18 mouse cellular contexts compared by ENCODE assay signal in the genomic region with DNA sequence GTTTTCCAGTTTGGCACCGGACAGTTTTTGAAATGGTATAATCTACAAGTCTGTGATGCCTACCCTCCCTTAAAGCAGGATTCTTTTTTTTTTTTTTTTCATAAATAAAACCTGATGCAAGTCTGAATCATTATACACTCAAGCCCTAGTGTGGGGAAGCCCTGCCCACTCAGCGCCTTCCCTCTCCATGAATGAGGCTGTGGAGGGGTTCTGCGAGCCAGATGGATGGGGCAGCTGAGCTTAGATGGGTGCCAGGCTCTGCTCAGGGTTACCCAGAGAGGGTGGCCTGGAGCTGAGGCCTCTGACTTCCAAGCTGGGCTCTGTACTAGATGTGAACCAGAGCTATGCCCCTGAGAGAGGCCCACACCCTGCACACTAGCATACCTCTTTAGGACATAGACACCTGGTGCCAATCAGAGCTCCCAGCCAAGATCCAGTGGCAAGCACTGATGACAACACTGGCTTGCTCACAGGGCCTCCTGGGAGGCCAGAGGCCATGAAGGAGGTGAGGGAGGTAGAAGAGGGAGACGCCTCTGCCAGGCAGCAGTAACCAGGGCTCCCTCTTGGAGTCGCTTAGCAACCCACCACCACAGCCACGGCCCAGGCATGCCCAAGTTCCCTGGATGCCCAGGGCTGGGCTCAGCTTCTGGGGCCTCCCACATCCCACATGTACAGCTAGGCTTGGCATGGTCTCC. TPM values are rescaled to one million over a fixed set of nuclear protein-coding genes. Genes with fewer than 3 reads are reported as not detected.
DNase-seq lines count a peak whose midpoint lies in the region; ATAC-seq lines count a peak whose summit lies in the region.
"Had no signal": no experiment of that assay in that cellular context is flagged by ENCODE, and none has a peak within 500 bp of the region (broad histone marks: within the 10 kb centered on the region; RNA-seq: fewer than 3 reads in every experiment).

No protein-coding gene starts in this region.

- H3K9ac ChIP-seq in hindbrain, embryonic 15.5 days, result no peak overlapping the region
- no peak overlapping the region for H3K9ac ChIP-seq in neural tube, embryonic 15.5 days (replicated peaks)
- H3K9ac ChIP-seq in kidney, embryonic 14.5 days (ENCODE audit: low read depth, low read length), result no peak overlapping the region
- H3K9ac ChIP-seq: heart, embryonic 15.5 days; kidney, embryonic 15.5 days had no signal

- no peaks in the 10 kb centered on the region for H3K36me3 ChIP-seq in hindbrain, embryonic 15.5 days
- H3K36me3 ChIP-seq in hindbrain, embryonic 10.5 days, result no peaks in the 10 kb centered on the region
- no peaks in the 10 kb centered on the region for H3K36me3 ChIP-seq in neural tube, embryonic 15.5 days
- H3K36me3 ChIP-seq in kidney, embryonic 14.5 days (ENCODE audit: control insufficient read depth, insufficient read depth, low read length), result no peaks in the 10 kb centered on the region
- H3K36me3 ChIP-seq: heart, embryonic 15.5 days; kidney, embryonic 15.5 days had no signal

- H3K27me3 ChIP-seq in hindbrain, embryonic 15.5 days, result peaks cover 33% of the 10 kb centered on the region
- peaks cover 95% of the 10 kb centered on the region for H3K27me3 ChIP-seq in hindbrain, embryonic 10.5 days (ENCODE audit: insufficient read depth, poor library complexity, severe bottlenecking)
- H3K27me3 ChIP-seq in neural tube, embryonic 15.5 days (replicated peaks), result peaks cover 49% of the 10 kb centered on the region
- peaks cover 49% of the 10 kb centered on the region for H3K27me3 ChIP-seq in kidney, embryonic 14.5 days (ENCODE audit: control insufficient read depth, insufficient read depth, low read length)

- no peaks in the 10 kb centered on the region for H3K9me3 ChIP-seq in hindbrain, embryonic 15.5 days
- no peaks in the 10 kb centered on the region for H3K9me3 ChIP-seq in hindbrain, embryonic 10.5 days
- H3K9me3 ChIP-seq in neural tube, embryonic 15.5 days (replicated peaks), result no peaks in the 10 kb centered on the region
- no peaks in the 10 kb centered on the region for H3K9me3 ChIP-seq in kidney, embryonic 14.5 days (ENCODE audit: control insufficient read depth, low read length)
- H3K9me3 ChIP-seq: heart, embryonic 15.5 days; kidney, embryonic 15.5 days had no signal

- peaks cover 75% of the 10 kb centered on the region for H3K4me1 ChIP-seq in hindbrain, embryonic 15.5 days (replicated peaks)
- peaks cover 46% of the 10 kb centered on the region for H3K4me1 ChIP-seq in hindbrain, embryonic 10.5 days (replicated peaks)
- peaks cover 57% of the 10 kb centered on the region for H3K4me1 ChIP-seq in neural tube, embryonic 15.5 days
- H3K4me1 ChIP-seq in kidney, embryonic 14.5 days (ENCODE audit: control insufficient read depth, insufficient read depth, low read length), result peaks cover 18% of the 10 kb centered on the region

- no peak overlapping the region for H3K4me2 ChIP-seq in hindbrain, embryonic 15.5 days
- H3K4me2 ChIP-seq in neural tube, embryonic 15.5 days, result no peak overlapping the region
- H3K4me2 ChIP-seq in kidney, embryonic 14.5 days (replicated peaks; ENCODE audit: low read depth, low read length), result no peak overlapping the region
- H3K4me2 ChIP-seq: heart, embryonic 15.5 days; kidney, embryonic 15.5 days had no signal

- DNase-seq in adrenal gland, postnatal 14 days, result peak; percentile 59
- DNase-seq in adrenal gland, postnatal 25 days, result no peak
- no peak for DNase-seq in hindbrain, embryonic 10.5 days (ENCODE audit: low spot score)
- DNase-seq in right cerebral cortex, adult 2 months (ENCODE audit: low spot score in 2 of 2), result peak; percentile 57 to 66
- DNase-seq in right cerebral cortex, postnatal 4 days, result no peak
- DNase-seq: adrenal gland, adult 2 months; embryo, embryonic 11 days; gastrocnemius, adult 2 months; heart, adult 11 months; lung, adult 2 months; thymus, adult 18-20 months had no signal

- H3K4me3 ChIP-seq in hindbrain, embryonic 15.5 days, result no peak overlapping the region
- no peak overlapping the region for H3K4me3 ChIP-seq in hindbrain, embryonic 10.5 days
- no peak overlapping the region for H3K4me3 ChIP-seq in neural tube, embryonic 15.5 days (replicated peaks)
- H3K4me3 ChIP-seq in kidney, embryonic 14.5 days (ENCODE audit: low read length), result no peak overlapping the region
- H3K4me3 ChIP-seq: gastrocnemius, adult 2 months; heart, embryonic 15.5 days; kidney, embryonic 15.5 days had no signal

- no peak overlapping the region for H3K27ac ChIP-seq in hindbrain, embryonic 15.5 days (replicated peaks)
- H3K27ac ChIP-seq in hindbrain, embryonic 10.5 days, result no peak overlapping the region
- H3K27ac ChIP-seq in neural tube, embryonic 15.5 days (replicated peaks), result no peak overlapping the region
- no peak overlapping the region for H3K27ac ChIP-seq in kidney, embryonic 14.5 days (ENCODE audit: low read depth, low read length)
- H3K27ac ChIP-seq: gastrocnemius, adult 2 months; heart, embryonic 15.5 days; kidney, embryonic 15.5 days had no signal

- peak; percentile 25; the same call in 1 of the 2 replicates for ATAC-seq in hindbrain, embryonic 15.5 days (ENCODE audit: low FRiP score, low read depth)
- peak; percentile 23; the same call in 1 of the 2 replicates for ATAC-seq in neural tube, embryonic 15.5 days (ENCODE audit: low FRiP score)
- no peak for ATAC-seq in kidney, embryonic 14.5 days (ENCODE audit: low FRiP score, low TSS enrichment)

- WGBS in hindbrain, embryonic 15.5 days, result 62% methylated on average over 6 of the region's 6 CpGs
- WGBS in hindbrain, embryonic 10.5 days, result 69% methylated on average over 6 of the region's 6 CpGs
- 69% methylated on average over 6 of the region's 6 CpGs for WGBS in neural tube, embryonic 15.5 days
- 77% methylated on average over 6 of the region's 6 CpGs for WGBS in kidney, embryonic 14.5 days

RNA-seq across cellular contexts. Expression of a gene that starts 15.1 kb away (rescaled TPM):
- 1.4 and 1.9 TPM in 2 replicates for total RNA-seq in adrenal gland, postnatal 14 days (2021)
- total RNA-seq in adrenal gland, postnatal 25 days (2021), result 0.71 and 1.9 TPM in 2 replicates
- 1.0 and 1.3 TPM in 2 replicates for polyA plus RNA-seq in hindbrain, embryonic 15.5 days (2015; fragmentation: Nextera tagmentation; extraction: Ambion mirVana)
- polyA plus RNA-seq in hindbrain, embryonic 10.5 days (2016; fragmentation: Nextera tagmentation; extraction: Ambion mirVana), result 0.20 and 0.25 TPM in 2 replicates
- polyA plus RNA-seq in neural tube, embryonic 15.5 days (2015; fragmentation: Nextera tagmentation; extraction: Ambion mirVana), result 0.63 and 1.0 TPM in 2 replicates
- polyA plus RNA-seq in kidney, embryonic 14.5 days (2014; fragmentation: Nextera tagmentation; extraction: Ambion mirVana), result 0.15 and 0.23 TPM in 2 replicates
- total RNA-seq: liver, adult 2 months; megakaryocyte progenitor cell, adult 5-6 weeks had no signal

Comparison
In these comparisons a context has a peak if more than half of its experiments do, and no peak if none do; other contexts are left out.
1. DNase-seq: peak in adrenal gland, postnatal 14 days (single experiment) and right cerebral cortex, adult 2 months (2 of 2); none in adrenal gland, postnatal 25 days (single experiment), hindbrain, embryonic 10.5 days (single experiment) and right cerebral cortex, postnatal 4 days (single experiment).